Mouse (Mus musculus) adrenal gland, adult 18-20 months (tissue): ENCODE results near the gene Nav1. TPM values are rescaled to one million over a fixed set of nuclear protein-coding genes. Genes with fewer than 3 reads are reported as not detected.

Experiments
- DNase-seq, 2 experiments: peaks; one replicate each; pipeline ENCODE4 v3.0.0; 2021 to 2022; ENCODE audit warnings: low spot score in 2 of 2
- total RNA-seq, 2 experiments: library from RNA; stranded (reverse); gene quantifications; 1 replicate in 1 of 2; 2 replicates in 1 of 2; pipeline ENCODE4 v1.2.3; 2021

The Nav1 gene
- total RNA-seq, 2 experiments from 2014 or later = 11.2 to 15.3 TPM

DNA sequence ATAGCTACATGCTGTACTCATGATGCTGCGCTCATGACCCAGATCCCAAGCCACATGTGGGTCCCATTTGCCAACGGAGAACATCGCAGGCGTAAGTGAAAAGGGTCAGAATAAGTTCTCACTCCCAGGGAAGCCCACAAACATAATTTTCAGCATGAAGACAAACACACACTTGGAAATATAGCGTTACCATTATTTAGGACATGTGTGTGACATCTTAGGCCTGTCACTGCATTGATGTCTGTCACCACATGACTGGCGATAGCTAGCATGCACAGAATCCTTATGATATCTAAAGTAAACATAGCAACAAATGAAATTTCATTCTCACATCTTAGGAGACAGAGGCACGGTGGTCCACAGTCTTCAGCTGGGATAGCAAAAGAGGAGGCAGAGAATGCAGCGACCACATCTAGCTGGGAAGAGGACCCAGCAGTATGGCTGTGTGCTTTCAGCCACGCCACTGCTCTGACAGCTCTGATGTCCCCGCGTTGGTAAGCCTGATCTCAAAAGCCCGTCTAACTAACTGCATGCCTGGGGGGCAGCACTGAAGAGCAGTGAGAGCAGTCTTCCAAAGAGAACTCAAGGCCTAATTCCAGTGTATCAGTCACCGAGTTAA is 86.4 kb downstream of the Nav1 start:
- DNase-seq = no peak

DNA sequence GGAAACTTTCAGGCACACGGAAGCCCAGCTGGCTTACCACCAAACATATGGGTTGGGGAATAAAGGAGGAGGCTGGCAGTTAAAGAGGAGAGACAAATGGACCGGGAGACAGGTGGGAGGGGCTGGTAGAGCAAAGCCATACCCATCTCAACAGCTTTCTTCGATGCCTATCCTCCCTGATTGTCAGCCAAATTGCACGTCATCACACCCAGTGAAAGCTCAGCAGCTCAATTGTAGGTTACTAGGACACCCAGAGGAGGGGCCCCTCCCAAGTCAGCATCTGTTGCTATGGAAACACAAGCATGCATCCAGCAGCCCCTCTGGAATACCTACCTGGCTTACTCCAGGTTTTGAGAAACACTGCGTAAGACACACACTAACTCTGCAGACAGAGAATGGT is 88.4 kb downstream of the Nav1 start:
- DNase-seq = no peak

DNA sequence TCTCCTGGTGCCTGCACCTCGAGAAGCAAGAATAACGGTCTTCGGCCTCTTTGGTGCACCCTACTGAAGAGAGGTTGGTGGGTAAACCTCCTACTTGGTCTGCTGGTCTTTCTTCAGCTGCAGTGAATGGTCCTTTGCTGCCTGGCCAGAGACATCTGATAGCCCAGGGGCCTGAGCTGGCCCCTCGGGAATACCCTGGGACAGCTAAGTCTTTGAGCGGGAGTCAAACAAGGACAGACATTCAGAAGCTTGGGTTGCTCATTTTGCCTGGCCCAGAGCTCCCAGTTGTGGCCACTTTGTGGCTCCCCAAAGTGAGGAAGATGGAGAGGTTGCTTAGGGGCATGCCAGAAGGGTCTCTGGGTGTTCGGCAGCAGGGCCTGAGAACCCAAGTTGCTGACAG is 89.6 kb downstream of the Nav1 start:
- no peak for DNase-seq

DNA sequence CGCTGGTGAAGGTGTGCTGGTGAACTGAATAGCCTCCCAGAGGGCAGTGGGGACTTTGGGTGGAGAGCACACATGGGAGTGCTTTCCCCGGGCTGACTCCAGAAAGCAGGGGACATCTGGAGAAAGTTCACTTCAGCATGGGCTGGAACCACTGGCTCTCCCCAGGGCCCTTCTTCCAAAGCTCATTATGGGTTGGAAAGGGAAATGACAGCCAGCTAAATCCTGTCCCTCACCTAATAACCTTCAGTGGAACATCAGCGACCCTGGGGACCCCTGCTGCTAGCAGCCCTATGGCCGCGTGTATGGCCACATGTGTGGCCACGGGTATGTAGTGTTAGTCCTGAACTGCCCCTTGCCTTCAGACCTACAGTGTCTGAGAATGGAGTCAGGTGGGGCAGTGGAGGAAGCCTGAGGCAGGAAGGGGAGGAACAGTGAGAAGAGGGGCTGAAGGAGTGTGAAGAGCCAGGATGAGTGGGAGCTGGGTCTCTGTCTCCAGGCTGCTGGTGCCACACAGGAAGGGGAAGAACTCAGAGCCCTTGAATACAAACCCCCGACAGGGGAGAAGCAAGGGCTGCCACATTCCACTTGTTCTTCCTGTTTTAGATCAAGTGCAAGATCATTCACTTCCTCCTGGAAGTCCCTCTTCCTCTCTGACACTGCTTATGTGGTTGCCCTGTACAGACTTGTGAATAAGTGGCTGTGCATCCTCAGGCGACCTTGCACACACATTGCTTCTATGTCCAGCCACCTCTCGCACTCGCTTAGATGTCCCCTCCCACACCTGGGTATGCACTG is 90.4 kb downstream of the Nav1 start:
- no peak for DNase-seq

DNA sequence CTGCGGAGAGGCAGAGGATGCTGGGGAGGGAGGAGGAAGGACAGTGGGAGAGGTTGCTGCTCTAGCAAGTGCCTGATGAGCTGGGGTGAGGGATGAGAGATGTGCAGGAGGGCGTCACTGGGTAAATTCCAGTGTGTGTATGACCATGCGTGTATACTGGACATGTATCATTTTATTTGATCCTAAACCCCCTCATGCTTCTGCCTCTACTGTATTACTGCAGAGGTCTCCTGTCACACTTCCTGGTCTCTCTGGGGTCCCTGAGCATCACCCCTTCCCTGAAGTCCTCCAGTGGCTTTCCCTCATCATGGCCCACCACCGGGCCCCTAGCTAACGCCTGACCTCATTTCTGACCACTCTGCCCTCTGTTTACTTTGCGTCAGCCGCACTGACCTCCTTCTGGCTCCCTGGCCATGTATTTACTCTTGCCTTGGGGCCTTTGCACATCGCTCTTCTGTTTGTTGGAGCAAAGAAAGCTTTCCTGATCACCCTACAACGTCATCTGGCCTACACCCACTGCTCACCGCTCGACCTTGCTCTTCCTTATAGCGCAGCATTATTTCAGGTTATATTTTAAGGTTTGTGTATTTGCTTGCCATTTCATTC is 91.4 kb downstream of the Nav1 start:
- no peak for DNase-seq

DNA sequence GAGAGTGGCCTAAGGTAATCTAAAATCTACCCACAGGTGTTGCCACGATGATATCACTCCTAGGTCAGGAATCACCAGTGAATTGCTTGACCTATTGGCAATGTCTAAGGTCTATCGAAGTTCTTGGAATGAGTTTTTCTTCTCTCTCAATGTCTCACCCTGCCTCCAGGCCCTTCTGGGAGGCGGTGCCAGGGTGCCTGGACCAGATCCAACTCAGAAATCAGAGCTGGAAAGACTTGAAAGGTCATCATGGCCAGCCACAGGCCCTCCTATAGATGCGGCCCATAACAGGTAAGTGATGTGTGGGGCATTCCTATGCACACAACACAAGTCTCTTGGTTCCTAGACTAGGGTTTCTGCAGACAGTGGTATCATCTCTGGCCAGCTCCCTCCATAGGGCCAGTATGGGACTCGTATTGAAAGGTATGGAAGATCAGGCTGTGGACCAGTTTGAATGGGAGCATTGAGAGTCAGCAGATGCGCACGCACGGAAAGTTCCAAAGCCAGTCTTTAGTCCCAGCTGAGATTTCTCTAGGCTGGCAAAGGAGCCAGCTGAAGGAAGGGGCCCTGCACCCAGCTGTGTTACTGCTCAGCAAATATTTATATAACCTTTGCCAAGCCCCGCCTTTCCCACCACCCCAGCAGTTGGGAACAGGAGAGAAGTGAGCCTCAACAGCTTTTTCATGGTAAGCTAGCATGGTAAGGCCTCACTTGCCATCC is 92.0 kb downstream of the Nav1 start:
- DNase-seq = no peak

DNA sequence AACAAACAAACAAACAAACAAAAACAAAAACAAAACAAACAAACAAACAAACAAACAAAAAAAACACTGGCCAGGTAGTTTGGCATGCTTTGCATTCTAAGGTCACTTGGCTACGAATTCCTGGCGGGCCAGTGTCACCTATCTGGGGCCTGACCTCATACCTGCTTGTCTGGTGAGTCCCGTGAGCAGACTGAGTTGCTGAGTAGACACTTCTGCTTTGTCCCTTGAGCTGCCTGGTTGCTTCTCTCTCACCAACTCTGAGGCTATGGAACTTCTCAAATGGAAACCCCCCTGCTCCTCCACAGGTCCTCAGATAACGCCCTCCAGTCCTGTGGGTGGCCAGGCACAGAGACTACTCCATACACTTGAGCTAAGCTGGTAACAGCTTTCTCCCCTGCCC is 93.0 kb downstream of the Nav1 start:
- DNase-seq = no peak

DNA sequence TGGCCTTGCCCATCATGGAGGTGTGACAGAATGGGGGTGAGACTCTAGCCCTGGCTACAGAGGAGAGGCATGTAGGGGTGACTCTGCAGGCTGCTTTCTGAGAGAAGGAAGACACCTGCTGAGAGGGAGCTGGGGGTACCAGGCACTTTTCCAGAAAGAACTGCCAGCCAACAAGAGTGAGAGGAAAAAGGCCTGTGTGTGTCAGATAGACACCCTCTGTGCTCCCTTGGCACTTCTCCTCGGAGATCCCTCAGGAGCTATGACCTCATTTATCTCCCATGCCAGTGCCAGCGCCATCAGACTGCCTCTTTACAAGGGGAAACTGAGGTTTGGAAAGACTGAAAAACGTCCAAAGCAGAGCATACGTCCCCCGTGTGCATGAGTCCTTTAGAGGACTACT is 93.6 kb downstream of the Nav1 start:
- no peak for DNase-seq

DNA sequence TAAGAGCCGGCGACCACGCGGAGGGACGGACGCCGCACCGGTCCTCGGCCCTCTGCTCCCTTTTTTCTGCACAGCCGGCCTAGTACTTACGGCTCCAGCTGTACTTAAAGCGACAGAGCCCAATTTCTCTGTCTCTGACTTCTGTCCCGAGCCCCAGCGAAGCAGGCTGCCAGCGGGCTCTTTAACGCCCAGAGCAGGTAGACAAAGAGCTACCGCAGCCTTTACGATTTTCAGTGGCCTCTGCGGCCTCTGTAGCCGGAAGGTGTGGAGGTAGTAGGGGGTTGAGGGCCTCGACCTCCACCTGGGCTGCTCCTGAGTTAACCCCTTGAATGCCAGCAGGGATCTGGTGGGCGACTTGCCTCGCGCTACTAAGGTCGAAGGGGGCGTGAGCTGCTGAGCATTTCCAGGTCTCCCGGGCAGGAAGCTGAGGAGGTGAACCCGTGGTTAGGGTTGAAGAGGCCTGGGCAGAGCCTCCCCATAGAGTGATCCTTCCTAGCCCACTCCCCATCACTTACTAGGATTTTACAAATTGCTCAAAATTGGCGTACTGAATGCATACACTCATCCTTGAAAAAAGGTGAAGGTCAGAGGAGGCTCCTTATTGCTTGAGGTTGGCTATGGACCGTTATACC is 96.6 kb downstream of the Nav1 start:
- peak; percentile 41 to 45 for DNase-seq

DNA sequence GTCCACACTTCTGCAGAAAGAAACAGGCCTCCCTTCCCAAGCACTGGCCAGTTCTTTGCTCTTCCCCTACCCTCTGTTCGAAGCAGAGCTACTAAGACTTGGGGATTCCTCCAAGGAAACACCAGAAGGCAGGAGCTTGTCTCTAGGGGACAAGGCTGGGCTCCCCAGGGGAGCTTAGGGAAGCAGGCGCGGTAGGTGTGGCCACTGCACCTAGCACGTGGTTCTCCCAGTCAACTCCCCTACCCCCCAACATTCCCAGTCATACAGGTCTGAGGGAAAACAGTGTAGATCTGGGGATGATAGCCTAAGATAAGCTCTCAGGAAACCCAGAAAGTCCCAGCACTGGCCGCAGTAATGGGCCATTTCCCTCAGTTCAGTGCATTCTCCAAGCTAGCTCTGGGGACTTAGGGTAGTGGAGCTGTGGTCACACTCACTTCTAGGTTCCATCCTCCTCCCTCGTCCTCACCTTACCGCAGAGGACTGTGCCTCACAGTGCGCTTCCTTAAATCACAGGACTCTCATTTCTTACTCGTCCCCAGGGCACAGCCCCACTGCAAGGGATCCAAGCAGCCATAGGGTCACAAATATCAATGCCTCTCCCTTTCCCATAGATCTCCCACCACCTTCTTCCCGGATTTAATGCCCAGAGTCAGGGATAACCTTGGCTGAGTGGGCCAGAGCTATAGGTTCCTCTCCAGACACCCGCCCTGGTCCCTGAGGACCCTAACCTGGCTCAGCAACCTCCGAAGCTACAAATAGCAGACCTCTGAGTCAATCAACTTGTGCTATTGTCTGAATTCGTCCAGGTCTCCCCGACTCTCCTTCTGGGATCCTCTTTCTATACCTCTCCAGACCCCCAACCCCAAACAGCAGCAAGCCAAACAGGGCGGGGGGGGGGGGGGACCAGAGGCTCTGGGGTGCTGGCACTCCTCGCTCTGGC is 97.7 kb downstream of the Nav1 start:
- no peak for DNase-seq

DNA sequence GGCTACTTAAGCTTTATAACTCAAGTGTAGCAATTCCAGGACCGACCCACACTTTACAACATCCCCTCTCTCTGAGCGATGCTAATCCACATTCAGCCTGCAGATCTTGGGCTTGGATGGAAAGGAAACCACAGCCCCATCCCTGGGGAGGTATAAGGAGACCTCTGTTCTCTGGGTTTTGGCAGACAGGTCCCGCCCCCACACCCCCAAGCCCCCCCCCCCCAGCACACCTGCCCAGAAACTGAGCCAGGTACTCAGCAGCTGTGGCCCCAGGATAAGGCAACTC is 98.8 kb downstream of the Nav1 start:
- DNase-seq = no peak

DNA sequence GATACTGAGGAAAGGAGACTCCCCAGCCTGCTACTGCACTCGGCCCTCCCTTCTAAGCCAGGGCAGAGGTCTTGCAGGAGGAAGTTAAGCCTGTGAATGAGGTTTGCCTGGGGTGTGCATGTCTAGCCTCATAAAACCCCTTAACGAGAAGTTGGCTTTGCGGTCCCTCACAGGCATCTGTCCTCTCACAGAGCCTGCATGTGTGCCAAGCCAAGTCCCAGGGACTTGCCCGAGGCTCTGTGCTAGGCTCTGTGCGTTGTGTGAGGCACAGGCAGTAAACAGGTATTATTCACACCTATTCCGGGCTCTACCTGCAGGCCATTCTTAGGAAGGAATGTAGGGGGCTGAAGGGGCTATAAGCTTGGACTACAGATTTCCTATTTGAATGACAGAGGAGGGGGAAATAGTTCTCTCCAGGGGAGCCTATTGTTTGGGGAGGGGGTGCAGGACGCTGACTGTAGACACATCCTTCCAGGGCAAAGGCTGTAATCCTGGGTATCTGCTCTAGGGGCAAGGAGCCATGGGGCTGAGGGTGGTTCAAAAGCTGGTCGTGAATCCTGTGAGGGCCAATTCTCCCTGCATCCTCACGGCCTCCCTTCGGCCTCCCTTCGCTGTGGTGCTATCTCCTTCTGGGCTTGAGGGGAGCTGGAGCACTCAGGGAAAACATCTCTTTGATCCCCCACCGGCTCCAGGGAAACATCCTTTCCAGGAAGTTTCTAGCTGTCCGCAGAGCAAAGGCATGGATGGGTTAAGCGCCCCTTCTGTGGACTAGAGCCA is 99.3 kb downstream of the Nav1 start:
- no peak for DNase-seq

DNA sequence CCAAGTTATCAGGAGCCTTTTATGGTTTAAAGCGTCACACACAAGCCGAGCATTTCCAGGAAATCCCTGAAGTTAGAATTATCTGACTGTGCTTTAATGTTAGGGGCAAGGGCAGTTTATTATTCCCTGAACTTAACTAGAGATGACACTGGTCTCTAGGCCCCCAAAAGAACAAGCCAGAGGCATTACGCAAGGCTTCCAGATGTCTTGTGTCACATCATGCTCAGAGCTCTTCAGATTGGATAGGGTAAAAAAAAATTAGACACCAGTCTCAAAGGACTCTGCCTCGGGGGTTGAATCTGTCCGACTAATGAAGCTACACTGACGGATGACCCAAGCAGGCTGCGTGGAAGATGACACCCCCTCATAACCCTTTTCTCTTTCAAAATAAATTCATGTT is 101.6 kb downstream of the Nav1 start:
- DNase-seq = no peak

DNA sequence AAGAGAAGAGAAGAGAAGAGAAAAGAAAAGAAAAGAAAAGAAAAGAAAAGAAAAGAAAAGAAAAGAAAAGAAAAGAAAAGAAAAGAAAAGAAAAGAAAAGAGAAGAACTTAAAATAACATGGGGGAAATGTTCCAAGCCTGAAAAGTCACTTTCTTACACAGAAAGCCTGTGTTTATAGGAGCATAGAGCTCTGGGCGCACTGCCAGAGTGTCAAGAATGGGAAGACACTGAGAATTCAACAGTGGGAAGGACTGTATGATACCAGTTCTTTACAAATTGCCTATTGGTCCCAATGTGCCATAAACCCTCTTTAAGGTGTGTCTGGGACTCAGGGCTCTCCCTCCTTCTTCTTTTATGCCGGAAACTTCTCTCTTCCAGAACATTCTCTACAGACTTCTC is 103.7 kb downstream of the Nav1 start:
- no peak for DNase-seq

DNA sequence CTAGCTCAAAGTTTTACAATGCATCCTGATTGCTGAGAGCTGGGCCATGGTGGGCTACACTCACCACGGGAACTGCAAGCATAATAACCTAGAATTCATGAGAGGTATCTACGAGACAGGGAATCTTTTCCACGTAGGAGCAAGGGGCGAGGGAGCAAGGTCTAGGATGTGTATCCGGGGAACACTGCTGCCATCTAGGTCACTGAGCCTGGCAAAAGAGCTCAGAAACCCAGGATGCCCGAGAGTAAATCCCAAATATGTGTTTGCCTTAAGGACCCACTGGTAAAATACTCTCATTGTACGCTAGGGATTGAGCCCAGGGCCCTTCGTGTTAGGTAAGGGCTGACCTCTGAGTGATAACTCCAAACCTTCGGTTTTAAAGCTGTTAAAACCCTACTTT is 104.3 kb downstream of the Nav1 start:
- DNase-seq = no peak

DNA sequence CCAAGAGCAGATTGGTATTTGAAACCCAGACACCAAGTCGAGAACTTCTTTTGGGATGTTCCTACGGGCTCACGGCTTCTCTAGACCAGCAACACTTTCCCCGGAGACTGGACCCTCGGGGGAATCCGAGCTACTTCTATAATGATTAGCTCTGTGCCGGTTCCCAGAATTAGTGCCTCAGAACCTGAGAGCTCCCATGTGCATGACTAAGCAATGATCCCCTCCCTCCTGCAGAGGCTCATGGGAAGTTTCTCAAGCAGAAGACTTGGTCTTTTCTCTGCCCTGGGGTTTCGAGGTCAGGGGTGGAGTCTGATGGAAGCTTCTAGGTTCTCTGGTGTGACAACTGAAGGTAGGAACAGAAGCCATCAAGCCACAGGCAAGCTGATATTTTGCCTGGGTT is 105.0 kb downstream of the Nav1 start:
- no peak for DNase-seq

DNA sequence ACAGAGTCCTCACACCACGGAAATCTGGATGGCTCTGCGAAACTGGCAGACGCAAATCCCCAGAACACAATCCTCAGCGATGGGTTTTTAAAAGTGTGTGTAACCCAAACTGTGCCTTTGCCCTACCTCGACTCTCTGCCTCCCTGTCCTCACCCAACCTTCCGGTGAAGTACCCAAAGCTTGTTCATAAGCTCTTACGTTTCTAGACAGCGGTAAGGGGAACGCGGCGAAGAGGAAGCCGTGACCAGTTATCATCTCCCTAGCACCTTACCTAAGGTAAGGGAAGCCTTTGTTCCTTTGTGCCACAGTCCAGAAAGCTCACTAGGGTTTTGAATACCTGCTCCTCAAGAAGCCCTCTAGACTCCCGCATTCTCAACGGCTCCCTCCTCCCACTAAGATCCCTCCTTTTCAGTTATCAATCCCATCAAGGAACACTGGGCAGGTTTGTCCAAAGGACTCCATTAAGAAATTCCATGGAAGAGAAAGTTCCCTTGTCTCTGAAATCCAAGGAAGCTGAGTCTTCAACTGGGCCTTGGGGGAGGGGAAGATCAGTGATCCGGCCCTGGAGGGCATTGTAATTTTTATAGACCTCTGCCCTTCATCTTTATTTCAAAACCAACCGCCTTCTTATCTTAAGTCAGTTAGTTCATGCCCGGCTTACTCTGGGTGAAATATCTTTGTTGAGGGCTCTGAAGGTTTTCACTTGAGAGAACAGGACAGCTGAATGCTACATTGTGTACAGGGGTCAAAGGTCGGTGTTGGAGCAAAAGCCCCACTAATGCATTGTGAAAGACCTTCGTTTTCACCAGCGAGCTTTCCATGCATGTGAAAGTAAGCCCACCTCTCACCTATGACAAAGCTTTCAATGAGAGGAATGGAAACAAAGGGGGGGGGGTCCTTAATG is 108.4 kb downstream of the Nav1 start:
- no peak for DNase-seq

DNA sequence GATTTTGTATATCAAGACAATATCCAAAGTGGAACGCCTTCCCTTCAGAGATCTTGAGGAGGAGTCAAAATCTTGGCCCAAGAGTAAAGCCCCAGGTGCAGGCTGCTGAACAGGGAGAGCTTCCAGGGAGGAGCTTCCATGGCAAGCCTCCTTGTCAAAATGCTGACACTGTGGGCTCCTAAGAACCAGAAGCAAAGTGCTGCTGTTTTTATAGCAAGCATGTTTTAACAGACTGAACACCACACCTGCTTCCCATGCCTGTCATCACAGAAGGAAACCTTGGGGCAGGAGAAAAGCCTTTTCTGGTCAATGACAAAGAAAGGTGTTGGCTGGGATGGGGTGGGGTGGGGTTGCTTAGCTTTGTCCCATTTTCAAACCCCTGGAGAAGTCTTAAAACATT is 112.0 kb downstream of the Nav1 start:
- DNase-seq = no peak

DNA sequence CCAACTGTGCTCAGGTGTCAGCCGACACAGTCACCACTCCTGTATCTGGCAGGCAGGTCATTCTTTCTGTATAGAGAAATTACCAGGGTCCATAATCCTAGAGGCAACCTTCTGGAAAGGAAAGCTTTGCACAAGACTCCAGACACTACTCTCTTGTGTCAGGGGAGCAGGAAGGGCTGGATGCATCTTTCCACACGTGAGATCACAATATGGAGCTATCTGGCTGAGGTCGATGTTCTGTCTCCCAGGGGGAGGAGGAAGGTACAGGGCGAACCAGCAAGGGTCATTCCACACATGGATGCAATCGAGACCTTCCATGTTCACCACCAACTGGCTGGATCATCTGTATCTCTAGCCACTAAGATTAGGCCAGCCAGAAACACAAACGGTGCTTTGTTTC is 113.2 kb downstream of the Nav1 start:
- no peak for DNase-seq
